Mouse (Mus musculus): ENCODE measurements around the gene Anapc5.

- TF ChIP-seq GATA1 (IDR thresholded peaks at IDR 0.05; ENCODE audit: borderline replicate concordance, low read length) = no peak
- no peak for TF ChIP-seq FLI1 (IDR thresholded peaks at IDR 0.05; ENCODE audit: low read length)
These were observed 22.4 kb downstream of the Anapc5 start for GRCm38 (mm10) chr5:122798557-122799378.
